Mouse (Mus musculus): ENCODE results near the gene Cd84. TPM values are rescaled to one million over a fixed set of nuclear protein-coding genes. Genes with fewer than 3 reads are reported as not detected.
"Not testable (repeated sequence)": the region's sequence is repeated elsewhere in the genome, so short reads cannot be mapped to it uniquely, and the experiment has no call there.

Gene Cd84
- polyA plus RNA-seq, 1 experiment from 2014 or later = 2.9 TPM

GRCm38 (mm10) chr1:171886989-171887388 is 47.5 kb downstream of the Cd84 start:
- Histone ChIP-seq H3K27ac (ENCODE audit: low read length) (no peak overlapping the region), H3K9me3 (replicated peaks; ENCODE audit: control insufficient read depth, low read length) (no peaks in the 10 kb centered on the region), H3K9ac (ENCODE audit: low read length) (no peak overlapping the region), H3K4me3 (replicated peaks; ENCODE audit: low read length) (no peak overlapping the region), H3K4me2 (ENCODE audit: low read depth, low read length) (no peak overlapping the region), H3K36me3 (ENCODE audit: control insufficient read depth, insufficient read depth, low read length) (no peaks in the 10 kb centered on the region), H3K4me1 (ENCODE audit: control insufficient read depth, insufficient read depth, low read length) (no peaks in the 10 kb centered on the region), H3K27me3 (ENCODE audit: control insufficient read depth, insufficient read depth, low read length) (no peaks in the 10 kb centered on the region)
- ATAC-seq (ENCODE audit: insufficient read depth, low FRiP score) = no peak
- 78% methylated on average over 1 of the region's 1 CpGs for WGBS

- 86% methylated on average over 5 of the region's 5 CpGs for WGBS
- H3K27me3 ChIP-seq (ENCODE audit: control insufficient read depth, insufficient read depth, low read length); H3K4me1 ChIP-seq (ENCODE audit: control insufficient read depth, insufficient read depth, low read length); ATAC-seq (ENCODE audit: insufficient read depth, low FRiP score); H3K27ac ChIP-seq (ENCODE audit: low read length); H3K4me3 ChIP-seq (replicated peaks; ENCODE audit: low read length); H3K4me2 ChIP-seq (ENCODE audit: low read depth, low read length); H3K9ac ChIP-seq (ENCODE audit: low read length); H3K9me3 ChIP-seq (replicated peaks; ENCODE audit: control insufficient read depth, low read length); H3K36me3 ChIP-seq (ENCODE audit: control insufficient read depth, insufficient read depth, low read length): not testable (repeated sequence)
These were observed 55.9 kb downstream of the Cd84 start, which contains the start of gene Gm10521 for GRCm38 (mm10) chr1:171895364-171895763. Gene Gm10521 (plus strand): TSS chr1:171895664.

GRCm38 (mm10) chr1:171904011-171904410 is 64.5 kb downstream of the Cd84 start:
- Histone ChIP-seq H3K4me1 (ENCODE audit: control insufficient read depth, insufficient read depth, low read length) (no peaks in the 10 kb centered on the region), H3K9ac (ENCODE audit: low read length) (no peak overlapping the region), H3K9me3 (replicated peaks; ENCODE audit: control insufficient read depth, low read length) (no peaks in the 10 kb centered on the region), H3K27me3 (ENCODE audit: control insufficient read depth, insufficient read depth, low read length) (no peaks in the 10 kb centered on the region), H3K4me2 (ENCODE audit: low read depth, low read length) (no peak overlapping the region), H3K36me3 (ENCODE audit: control insufficient read depth, insufficient read depth, low read length) (no peaks in the 10 kb centered on the region), H3K27ac (ENCODE audit: low read length) (no peak overlapping the region), H3K4me3 (replicated peaks; ENCODE audit: low read length) (no peak overlapping the region)
- ATAC-seq (ENCODE audit: insufficient read depth, low FRiP score) = no peak
- WGBS = 80% methylated on average over 1 of the region's 1 CpGs

- H3K9ac ChIP-seq (ENCODE audit: low read length) = no peak overlapping the region
- no peak overlapping the region for H3K4me2 ChIP-seq (ENCODE audit: low read depth, low read length)
- no peaks in the 10 kb centered on the region for H3K36me3 ChIP-seq (ENCODE audit: control insufficient read depth, insufficient read depth, low read length)
- no peak for ATAC-seq (ENCODE audit: insufficient read depth, low FRiP score)
- no peaks in the 10 kb centered on the region for H3K4me1 ChIP-seq (ENCODE audit: control insufficient read depth, insufficient read depth, low read length)
- WGBS = 76% methylated on average over 13 of the region's 13 CpGs
- H3K27me3 ChIP-seq (ENCODE audit: control insufficient read depth, insufficient read depth, low read length) = no peaks in the 10 kb centered on the region
- no peak overlapping the region for H3K4me3 ChIP-seq (replicated peaks; ENCODE audit: low read length)
- no peaks in the 10 kb centered on the region for H3K9me3 ChIP-seq (replicated peaks; ENCODE audit: control insufficient read depth, low read length)
- H3K27ac ChIP-seq (ENCODE audit: low read length) = no peak overlapping the region
These were observed 76.4 kb downstream of the Cd84 start for GRCm38 (mm10) chr1:171915638-171916458.

GRCm38 (mm10) chr1:171917305-171918039 is 78.0 kb downstream of the Cd84 start, which contains the start of gene Slamf6:
Gene Slamf6 (plus strand): TSS chr1:171917515.
- no peak within 1 kb of the TSS for H3K27ac ChIP-seq (ENCODE audit: low read length)
- no peak within 1 kb of the TSS for H3K4me2 ChIP-seq (ENCODE audit: low read depth, low read length)
- no peaks in the 10 kb centered on the region for H3K27me3 ChIP-seq (ENCODE audit: control insufficient read depth, insufficient read depth, low read length)
- no peak within 1 kb of the TSS for H3K9ac ChIP-seq (ENCODE audit: low read length)
- H3K9me3 ChIP-seq (replicated peaks; ENCODE audit: control insufficient read depth, low read length) = no peaks in the 10 kb centered on the region
- no peaks in the 10 kb centered on the region for H3K4me1 ChIP-seq (ENCODE audit: control insufficient read depth, insufficient read depth, low read length)
- no peak within 1 kb of the TSS for H3K4me3 ChIP-seq (replicated peaks; ENCODE audit: low read length)
- H3K36me3 ChIP-seq (ENCODE audit: control insufficient read depth, insufficient read depth, low read length) = no peaks in the 10 kb centered on the region
- 71% methylated on average over 14 of the region's 14 CpGs for WGBS
- ATAC-seq (ENCODE audit: insufficient read depth, low FRiP score) = no peak

- 72% methylated on average over 12 of the region's 12 CpGs for WGBS
These were observed 78.8 kb downstream of the Cd84 start for GRCm38 (mm10) chr1:171918136-171918920.

GRCm38 (mm10) chr1:171919193-171919592 is 79.7 kb downstream of the Cd84 start:
- no peak overlapping the region for H3K9ac ChIP-seq (ENCODE audit: low read length)
- no peaks in the 10 kb centered on the region for H3K36me3 ChIP-seq (ENCODE audit: control insufficient read depth, insufficient read depth, low read length)
- no peak for ATAC-seq (ENCODE audit: insufficient read depth, low FRiP score)
- H3K4me2 ChIP-seq (ENCODE audit: low read depth, low read length) = no peak overlapping the region
- H3K27me3 ChIP-seq (ENCODE audit: control insufficient read depth, insufficient read depth, low read length) = no peaks in the 10 kb centered on the region
- no peak overlapping the region for H3K27ac ChIP-seq (ENCODE audit: low read length)
- no peaks in the 10 kb centered on the region for H3K9me3 ChIP-seq (replicated peaks; ENCODE audit: control insufficient read depth, low read length)
- WGBS = 91% methylated on average over 5 of the region's 5 CpGs
- no peaks in the 10 kb centered on the region for H3K4me1 ChIP-seq (ENCODE audit: control insufficient read depth, insufficient read depth, low read length)
- no peak overlapping the region for H3K4me3 ChIP-seq (replicated peaks; ENCODE audit: low read length)

More at GRCm38 (mm10) chr1:171918136-171918920, 78.8 kb downstream of the Cd84 start:
- Histone ChIP-seq H3K27me3 (ENCODE audit: control insufficient read depth, insufficient read depth, low read length) (no peaks in the 10 kb centered on the region), H3K36me3 (ENCODE audit: control insufficient read depth, insufficient read depth, low read length) (no peaks in the 10 kb centered on the region), H3K9me3 (replicated peaks; ENCODE audit: control insufficient read depth, low read length) (no peaks in the 10 kb centered on the region), H3K4me3 (replicated peaks; ENCODE audit: low read length) (no peak overlapping the region), H3K9ac (ENCODE audit: low read length) (no peak overlapping the region), H3K4me2 (ENCODE audit: low read depth, low read length) (no peak overlapping the region), H3K27ac (ENCODE audit: low read length) (no peak overlapping the region), H3K4me1 (ENCODE audit: control insufficient read depth, insufficient read depth, low read length) (no peaks in the 10 kb centered on the region)
- no peak for ATAC-seq (ENCODE audit: insufficient read depth, low FRiP score)

GRCm38 (mm10) chr1:171919901-171920510 is 80.5 kb downstream of the Cd84 start:
- WGBS = 78% methylated on average over 6 of the region's 6 CpGs
- Histone ChIP-seq H3K9me3 (replicated peaks; ENCODE audit: control insufficient read depth, low read length) (no peaks in the 10 kb centered on the region), H3K27me3 (ENCODE audit: control insufficient read depth, insufficient read depth, low read length) (no peaks in the 10 kb centered on the region), H3K36me3 (ENCODE audit: control insufficient read depth, insufficient read depth, low read length) (no peaks in the 10 kb centered on the region), H3K4me3 (replicated peaks; ENCODE audit: low read length) (no peak overlapping the region), H3K27ac (ENCODE audit: low read length) (no peak overlapping the region), H3K9ac (ENCODE audit: low read length) (no peak overlapping the region), H3K4me1 (ENCODE audit: control insufficient read depth, insufficient read depth, low read length) (no peaks in the 10 kb centered on the region), H3K4me2 (ENCODE audit: low read depth, low read length) (no peak overlapping the region)
- ATAC-seq (ENCODE audit: insufficient read depth, low FRiP score) = no peak

Data from stomach, embryonic 16.5 days (tissue).